Comparison of ENCODE assay signal across 8 mouse cellular contexts in genomic region chr10:41518981-41519618, GRCm38 (mm10). TPM values are rescaled to one million over a fixed set of nuclear protein-coding genes. Genes with fewer than 3 reads are reported as not detected.
DNase-seq lines count a peak whose midpoint lies in the region; ATAC-seq lines count a peak whose summit lies in the region.

Gene Cd164, plus strand, starts transcription at chr10:41519414.

- H3K36me3 ChIP-seq in intestine, embryonic 14.5 days (ENCODE audit: control insufficient read depth, insufficient read depth, low read length), result peaks cover 10% of the 10 kb centered on the region

- peaks cover 21% of the 10 kb centered on the region for H3K4me1 ChIP-seq in intestine, embryonic 14.5 days (replicated peaks; ENCODE audit: control insufficient read depth, insufficient read depth, low read length)

- no peaks in the 10 kb centered on the region for H3K27me3 ChIP-seq in intestine, embryonic 14.5 days (replicated peaks; ENCODE audit: control insufficient read depth, insufficient read depth, low read length)

- H3K4me2 ChIP-seq in intestine, embryonic 14.5 days (ENCODE audit: low read length), result peak within 1 kb of the TSS; percentile 88

- peak; percentile 94 to 98 for DNase-seq in adrenal gland, adult (ENCODE audit: inconsistent age in 2 of 2, low spot score in 1 of 2)
- DNase-seq in embryo, embryonic 10.5 days (ENCODE audit: low spot score), result peak; percentile 93
- DNase-seq in gastrocnemius, postnatal 25 days, result peak; percentile 90
- DNase-seq in intestine, embryonic 14.5 days (ENCODE audit: low spot score), result peak; percentile 98
- peak; percentile 91 for DNase-seq in left cerebral cortex, postnatal 14 days (ENCODE audit: low spot score in 2 of 2)
- peak; percentile 97 for DNase-seq in mesoderm, embryonic 11.5 days (ENCODE audit: low read depth, low spot score)
- peak; percentile 84 to 86 for DNase-seq in right cerebral cortex, postnatal 36 days (ENCODE audit: low spot score in 2 of 2)
- DNase-seq in yolk sac, embryonic 10.5 days (ENCODE audit: low spot score), result peak; percentile 92

- ATAC-seq in intestine, embryonic 14.5 days (replicated peaks; ENCODE audit: low FRiP score, low TSS enrichment, low read depth), result peak; percentile 96

- under 1% methylated on average over 66 of the region's 69 CpGs for WGBS in intestine, embryonic 14.5 days

- H3K27ac ChIP-seq in intestine, embryonic 14.5 days (ENCODE audit: low read depth), result peak within 1 kb of the TSS; percentile 98

- H3K4me3 ChIP-seq in intestine, embryonic 14.5 days (ENCODE audit: low read depth, low read length), result peak within 1 kb of the TSS; percentile 97

- no peaks in the 10 kb centered on the region for H3K9me3 ChIP-seq in intestine, embryonic 14.5 days (ENCODE audit: control insufficient read depth, low read length)

- H3K9ac ChIP-seq in intestine, embryonic 14.5 days (ENCODE audit: low read length), result peak within 1 kb of the TSS; percentile 92

- intact Hi-C loops in left cerebral cortex, postnatal 14 days (cut with DNase I), result loop anchor here (1.0 to 10.0 kb wide), 2 partner anchors 163 to 776 kb away; no protein-coding TSS in a partner anchor

RNA-seq across cellular contexts. Expression of gene Cd164, which starts in this region (rescaled TPM):
- 100 to 1,000 TPM; 114 to 119 TPM for total RNA-seq in gastrocnemius, postnatal 25 days (2021)
- polyA plus RNA-seq in intestine, embryonic 14.5 days (2014; fragmentation: Nextera tagmentation; extraction: Ambion mirVana), result 180 and 184 TPM in 2 replicates
- total RNA-seq in left cerebral cortex, postnatal 14 days (2021), result 10 to 100 TPM; 56.1 to 57.1 TPM

Comparison
In these comparisons a context has a peak if more than half of its experiments do, and no peak if none do; other contexts are left out.
1. Peak in every context shown above with its lines: DNase-seq, ATAC-seq, H3K4me3 ChIP-seq and H3K27ac ChIP-seq.